Mouse (Mus musculus) mature B cell (primary cell): ENCODE results near the gene Cox14.
"Not testable (repeated sequence)": the region's sequence is repeated elsewhere in the genome, so short reads cannot be mapped to it uniquely, and the experiment has no call there.

Source experiments
- in situ Hi-C: fragments of 300-500 bp; cut with MboI; formaldehyde crosslinking; loops from 2 replicates; pipeline ENCODE4 v1.14.3; 2019

The Cox14 gene

GRCm38 (mm10) chr15:99725341-99726155, at the start of gene Cox14:
Gene Cox14 (plus strand): TSS chr15:99725618.
- in situ Hi-C loops: no loop called here

- in situ Hi-C loops: no loop called here
Observed at GRCm38 (mm10) chr15:99677089-99677488, 48.3 kb upstream of the Cox14 start.

GRCm38 (mm10) chr15:99678063-99678800, 47.2 kb upstream of the Cox14 start:
- in situ Hi-C loops: no loop called here

- in situ Hi-C loops: no loop called here
Observed at GRCm38 (mm10) chr15:99679008-99679407, 46.4 kb upstream of the Cox14 start.

DNA sequence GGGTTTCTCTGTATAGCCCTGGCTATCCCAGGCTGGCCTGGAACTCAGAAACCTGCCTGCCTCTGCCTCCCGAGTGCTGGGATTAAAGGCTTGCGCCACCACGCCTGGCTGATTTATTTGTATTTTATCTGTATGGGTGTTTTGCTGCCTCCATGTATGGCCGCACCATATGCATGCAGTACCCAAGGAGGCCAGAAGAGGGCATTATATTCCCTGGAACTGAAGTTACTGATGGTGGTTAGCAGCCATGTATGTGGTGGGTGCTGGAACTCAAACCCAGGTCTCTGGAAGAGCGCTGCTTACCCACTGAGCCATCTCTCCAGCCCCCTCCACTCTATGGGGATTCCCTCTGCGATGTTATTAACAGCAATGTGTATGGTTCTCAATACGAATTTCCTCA, 42.5 kb upstream of the Cox14 start:
- in situ Hi-C loops: no loop called here

DNA sequence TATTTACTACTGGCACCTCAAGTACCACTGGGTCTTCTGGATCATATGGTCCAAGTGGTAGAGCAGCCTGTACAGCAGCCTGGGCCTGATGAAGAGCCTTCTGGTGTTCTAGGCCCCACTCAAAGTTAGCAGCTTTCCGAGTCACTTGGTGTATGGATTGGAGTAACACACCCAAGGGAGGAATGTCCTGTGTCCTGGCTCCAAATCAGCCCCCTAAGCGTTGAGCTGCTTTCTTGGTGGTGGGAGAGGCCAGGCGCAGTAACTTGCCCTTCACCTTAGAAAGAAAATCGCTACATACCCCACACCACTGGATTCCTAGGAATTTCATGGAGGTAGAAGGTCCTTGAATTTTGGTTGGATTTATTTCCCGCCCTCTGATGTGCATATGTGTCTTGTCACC, 41.3 kb upstream of the Cox14 start:
- in situ Hi-C loops: no loop called here

- in situ Hi-C loops: no loop called here
Observed at GRCm38 (mm10) chr15:99688712-99689111, 36.7 kb upstream of the Cox14 start.

GRCm38 (mm10) chr15:99690924-99691323, 34.5 kb upstream of the Cox14 start:
- in situ Hi-C loops: no loop called here

DNA sequence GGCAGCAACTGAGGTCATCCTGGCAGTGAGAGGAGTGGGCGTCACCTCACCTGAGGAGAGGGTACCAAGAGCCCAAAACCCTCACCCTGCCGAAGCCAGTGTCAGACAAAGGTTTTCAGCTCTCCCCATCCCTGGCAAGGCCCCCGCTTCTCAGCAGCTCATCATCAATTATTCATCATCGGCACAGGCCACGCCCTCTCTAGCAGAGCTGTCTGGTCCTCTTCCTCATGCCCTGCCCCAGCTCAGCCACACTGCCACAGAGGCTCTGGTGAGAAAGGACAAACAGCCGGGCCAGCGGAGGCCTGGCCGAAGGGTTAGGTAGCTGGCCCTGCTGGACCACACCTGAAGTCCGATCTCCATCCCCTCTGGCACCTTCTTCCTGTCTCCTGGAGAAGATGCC, 33.4 kb upstream of the Cox14 start:
- in situ Hi-C loops: no loop called here

- in situ Hi-C loops: no loop called here
Observed at GRCm38 (mm10) chr15:99697309-99697708, 28.1 kb upstream of the Cox14 start.

DNA sequence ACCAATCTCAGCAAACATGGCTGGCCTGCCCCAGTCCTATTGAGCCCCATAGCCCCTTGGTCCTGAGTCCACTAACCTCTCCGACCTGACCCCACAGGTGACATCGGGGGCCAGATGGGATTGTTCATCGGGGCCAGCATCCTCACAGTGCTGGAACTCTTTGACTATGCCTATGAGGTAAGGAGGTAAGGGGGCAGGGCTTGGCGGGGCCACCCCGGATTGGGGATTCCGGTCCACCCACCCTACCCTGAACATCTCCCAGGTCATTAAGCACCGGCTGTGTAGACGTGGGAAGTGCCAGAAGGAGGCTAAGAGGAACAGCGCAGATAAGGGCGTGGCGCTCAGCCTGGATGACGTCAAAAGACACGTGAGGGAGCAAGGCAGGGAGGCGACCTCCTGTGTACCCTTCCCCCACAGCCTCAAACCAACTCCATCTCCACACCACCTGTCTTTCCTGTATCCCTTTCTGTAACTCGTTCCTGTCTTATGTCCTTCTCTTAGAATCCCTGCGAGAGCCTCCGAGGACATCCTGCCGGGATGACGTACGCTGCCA, 26.8 kb upstream of the Cox14 start:
- in situ Hi-C loops: no loop called here

- in situ Hi-C loops: no loop called here
Observed at GRCm38 (mm10) chr15:99699715-99700114, 25.7 kb upstream of the Cox14 start.

GRCm38 (mm10) chr15:99700219-99701106, 25.0 kb upstream of the Cox14 start:
- in situ Hi-C loops: no loop called here

GRCm38 (mm10) chr15:99701640-99701998, 23.8 kb upstream of the Cox14 start:
- in situ Hi-C loops: not testable (repeated sequence)

- in situ Hi-C loops: no loop called here
Observed at GRCm38 (mm10) chr15:99701999-99702900, 23.2 kb upstream of the Cox14 start, which contains the start of gene Smarcd1. Gene Smarcd1 (plus strand): TSS chr15:99702129.

GRCm38 (mm10) chr15:99703104-99703503, 22.3 kb upstream of the Cox14 start:
- in situ Hi-C loops: no loop called here

DNA sequence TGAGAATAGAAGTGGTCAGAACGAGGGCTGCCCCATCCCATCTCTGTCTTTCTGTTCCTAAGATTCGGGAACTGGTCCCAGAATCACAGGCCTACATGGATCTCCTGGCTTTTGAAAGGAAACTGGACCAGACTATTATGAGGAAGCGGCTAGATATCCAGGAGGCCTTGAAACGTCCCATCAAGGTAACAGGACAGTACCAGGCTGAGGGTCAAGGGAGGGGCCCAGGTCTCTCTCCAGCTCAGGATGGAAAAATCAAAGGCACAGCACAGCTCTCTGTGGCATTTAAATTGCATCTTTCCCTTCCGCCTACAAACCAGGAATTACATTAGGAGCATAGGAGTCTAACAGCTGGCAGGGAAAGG, 21.8 kb upstream of the Cox14 start:
- in situ Hi-C loops: no loop called here

DNA sequence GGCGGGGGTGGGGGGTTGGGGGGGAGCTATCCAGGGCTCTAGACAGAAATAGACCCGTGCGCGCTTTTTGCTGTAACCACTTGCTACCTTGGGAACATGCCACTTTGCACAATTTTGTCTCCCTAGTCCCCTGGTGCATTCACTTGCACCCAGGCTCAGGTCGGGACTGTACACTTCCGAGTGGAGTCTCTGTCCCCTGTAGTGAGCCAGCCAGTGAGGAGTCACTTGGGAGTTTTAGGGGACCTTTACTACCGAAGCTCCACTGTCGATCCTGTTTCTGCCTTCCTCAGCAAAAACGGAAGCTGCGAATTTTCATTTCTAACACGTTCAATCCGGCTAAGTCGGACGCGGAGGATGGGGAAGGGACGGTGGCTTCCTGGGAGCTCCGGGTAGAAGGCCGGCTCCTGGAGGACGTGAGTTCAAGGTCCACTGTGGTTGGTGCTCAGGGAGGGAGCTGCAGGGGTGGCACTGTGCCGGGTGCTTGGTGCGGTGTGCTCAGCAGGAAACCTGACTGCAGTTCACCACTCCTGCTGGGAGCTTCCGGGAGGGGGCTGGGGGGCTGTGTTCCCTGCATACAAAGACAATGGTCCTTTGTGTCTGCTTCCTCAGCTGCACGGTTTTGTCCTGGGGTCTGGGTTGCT, 21.3 kb upstream of the Cox14 start:
- in situ Hi-C loops: no loop called here

DNA sequence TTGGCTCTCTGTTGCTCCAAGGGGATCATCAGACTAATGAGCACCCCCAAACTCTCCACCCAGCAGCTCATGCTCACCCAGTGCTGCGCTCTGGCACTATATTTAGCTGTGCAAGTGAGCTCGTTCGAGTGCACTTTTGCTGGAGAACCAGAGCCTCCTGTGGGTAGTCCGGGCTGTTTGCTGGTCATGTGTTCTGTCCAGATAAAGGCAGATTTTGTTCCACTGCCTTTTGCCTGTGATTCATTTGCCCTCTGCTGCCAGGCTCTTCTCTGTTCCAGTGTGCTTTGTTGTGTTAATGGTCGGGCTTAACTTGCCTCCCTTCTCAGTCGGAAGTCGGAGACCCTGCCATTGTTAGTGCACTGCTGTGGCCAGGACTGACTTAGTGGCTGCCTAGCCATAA, 20.5 kb upstream of the Cox14 start:
- in situ Hi-C loops: no loop called here

DNA sequence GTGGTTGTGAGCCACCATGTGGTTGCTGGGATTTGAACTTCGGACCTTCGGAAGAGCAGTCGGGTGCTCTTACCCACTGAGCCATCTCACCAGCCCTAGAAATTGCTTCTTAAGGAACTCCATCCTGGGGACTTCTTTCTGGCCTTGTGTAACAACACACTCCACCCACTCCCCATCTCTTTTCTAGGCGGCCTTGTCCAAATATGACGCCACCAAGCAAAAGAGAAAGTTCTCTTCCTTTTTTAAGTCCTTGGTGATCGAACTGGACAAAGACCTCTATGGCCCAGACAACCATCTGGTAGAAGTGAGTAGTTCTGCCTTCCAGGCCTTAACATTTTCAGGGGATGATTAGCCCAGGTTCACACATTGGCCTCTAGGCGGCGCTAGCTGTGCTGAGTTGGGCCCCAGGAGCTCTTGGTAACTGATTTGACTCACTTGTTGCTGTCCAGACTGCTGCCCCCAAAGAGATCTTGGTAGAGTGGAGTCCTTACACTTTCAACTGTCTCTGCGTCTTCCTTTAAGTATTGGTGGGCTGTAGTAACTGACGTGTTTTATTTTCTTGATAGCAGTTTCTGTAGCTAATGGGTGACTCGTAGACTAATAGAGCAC, 19.9 kb upstream of the Cox14 start, which contains the start of gene Gm17349:
Gene Gm17349 (minus strand): TSS at position 51 of the 609 bp plus-strand sequence.
- in situ Hi-C loops: no loop called here
